Mouse (Mus musculus) MEL (cell line): ENCODE measurements around the gene Nup188. TPM values are rescaled to one million over a fixed set of nuclear protein-coding genes. Genes with fewer than 3 reads are reported as not detected.

Experiments used
- DNase-seq: peaks from one replicate; pipeline ENCODE4 v3.0.0; 2011; ENCODE audit warnings: low read depth, low spot score
- H3K27ac ChIP-seq: 2 replicates; pipeline ENCODE4 v1.5.1; 2012; ENCODE audit warnings: low read depth, mild to moderate bottlenecking, control low read depth, low read length, moderate library complexity; ENCODE audit not compliant: control insufficient read depth
- H3K27me3 ChIP-seq, 2 experiments: fragments of 150-350 bp in 1 of 2; sonication (generic) in 1 of 2; 2 replicates each; pipeline ENCODE4 v1.6.1; 2012; ENCODE audit warnings: low read length in 2 of 2, mild to moderate bottlenecking in 2 of 2, improper control_type of control experiment in 1 of 2, moderate library complexity in 1 of 2; ENCODE audit not compliant: insufficient read depth in 2 of 2, control insufficient read depth in 1 of 2
- H3K36me3 ChIP-seq, 2 experiments: 2 replicates each; pipeline ENCODE4 v1.6.1; 2012 to 2014; ENCODE audit warnings: low read length in 2 of 2, improper control_type of control experiment in 1 of 2, inconsistent platforms in 1 of 2, mild to moderate bottlenecking in 1 of 2; ENCODE audit not compliant: insufficient read depth in 2 of 2, control insufficient read depth in 1 of 2
- H3K4me1 ChIP-seq, 2 experiments: fragments of 150-350 bp in 1 of 2; sonication (generic) in 1 of 2; 2 replicates each; pipeline ENCODE4 v1.6.1; 2012; ENCODE audit warnings: low read length in 2 of 2, improper control_type of control experiment in 1 of 2, mild to moderate bottlenecking in 1 of 2; ENCODE audit not compliant: insufficient read depth in 2 of 2, control insufficient read depth in 1 of 2
- H3K4me3 ChIP-seq, 2 experiments: fragments of 150-350 bp in 1 of 2; sonication (generic) in 1 of 2; 2 replicates each; pipeline ENCODE4 v1.5.1; 2012; ENCODE audit warnings: low read depth in 2 of 2, low read length in 2 of 2, mild to moderate bottlenecking in 2 of 2, moderate library complexity in 2 of 2, control low read depth in 1 of 2, improper control_type of control experiment in 1 of 2; ENCODE audit not compliant: control insufficient read depth in 1 of 2, insufficient read depth in 1 of 2
- H3K79me2 ChIP-seq: 2 replicates; pipeline ENCODE4 v1.6.1; 2012; ENCODE audit warnings: mild to moderate bottlenecking, low read length, moderate library complexity; ENCODE audit not compliant: control insufficient read depth, poor library complexity, insufficient read depth
- H3K9ac ChIP-seq: 2 replicates; pipeline ENCODE4 v1.6.1; 2012; ENCODE audit warnings: low read depth, mild to moderate bottlenecking, control low read depth, low read length, moderate library complexity; ENCODE audit not compliant: control insufficient read depth, poor library complexity, severe bottlenecking
- H3K9me3 ChIP-seq: fragments of 150-350 bp; sonication (generic); replicated peaks from 2 replicates; pipeline ENCODE4 v1.6.1; 2012; ENCODE audit warnings: mild to moderate bottlenecking, low read length, improper control_type of control experiment, moderate library complexity; ENCODE audit not compliant: insufficient read depth
- CHD1 ChIP-seq: IDR thresholded peaks from 2 replicates; pipeline ENCODE4 v1.6.1; 2012; ENCODE audit warnings: low read depth, mild to moderate bottlenecking, inconsistent platforms, low read length, improper control_type of control experiment
- ETS1 ChIP-seq: IDR thresholded peaks from 2 replicates; pipeline ENCODE4 v1.6.1; 2012; ENCODE audit warnings: low read depth, mild to moderate bottlenecking, inconsistent platforms, low read length, improper control_type of control experiment, moderate library complexity
- JUND ChIP-seq: IDR thresholded peaks from 2 replicates; pipeline ENCODE4 v1.6.1; 2011; ENCODE audit warnings: low read depth, mild to moderate bottlenecking, improper control_type of control experiment, low read length
- KAT2A ChIP-seq: conservative IDR thresholded peaks from 2 replicates; pipeline ENCODE4 v1.6.1; 2012; ENCODE audit warnings: low read depth, low read length, improper control_type of control experiment, inconsistent platforms
- MAX ChIP-seq: IDR thresholded peaks from 2 replicates; pipeline ENCODE4 v1.6.1; 2011; ENCODE audit warnings: low read length, improper control_type of control experiment
- MAZ ChIP-seq: IDR thresholded peaks from 2 replicates; pipeline ENCODE4 v1.6.1; 2012; ENCODE audit warnings: low read depth, mild to moderate bottlenecking, inconsistent platforms, low read length, improper control_type of control experiment
- MXI1 ChIP-seq: IDR thresholded peaks from 2 replicates; pipeline ENCODE4 v1.6.1; 2011; ENCODE audit warnings: mild to moderate bottlenecking, low read depth, low read length, improper control_type of control experiment
- NELFE ChIP-seq: IDR thresholded peaks from 2 replicates; pipeline ENCODE4 v1.6.1; 2011; ENCODE audit warnings: low read depth, low read length, improper control_type of control experiment
- NRF1 ChIP-seq: IDR thresholded peaks from 2 replicates; pipeline ENCODE4 v1.6.1; 2014; ENCODE audit warnings: low read depth, mild to moderate bottlenecking, inconsistent platforms, low read length, improper control_type of control experiment, moderate library complexity; ENCODE audit not compliant: poor library complexity, insufficient read depth, severe bottlenecking
- POLR2AphosphoS2 ChIP-seq: IDR thresholded peaks from 2 replicates; pipeline ENCODE4 v1.6.1; 2011; ENCODE audit warnings: low read length, improper control_type of control experiment
- RAD21 ChIP-seq: IDR thresholded peaks from 2 replicates; pipeline ENCODE4 v1.6.1; 2011; ENCODE audit warnings: mild to moderate bottlenecking, low read depth, low read length, improper control_type of control experiment
- RCOR1 ChIP-seq: IDR thresholded peaks from 2 replicates; pipeline ENCODE4 v1.6.1; 2012; ENCODE audit warnings: low read depth, mild to moderate bottlenecking, inconsistent platforms, low read length, improper control_type of control experiment
- SMC3 ChIP-seq: IDR thresholded peaks from 2 replicates; pipeline ENCODE4 v1.6.1; 2011; ENCODE audit warnings: low read depth, low read length, improper control_type of control experiment
- TCF12 ChIP-seq: IDR thresholded peaks from 2 replicates; pipeline ENCODE4 v1.6.1; 2014; ENCODE audit warnings: low read depth, mild to moderate bottlenecking, inconsistent platforms, low read length, improper control_type of control experiment, moderate library complexity
- UBTF ChIP-seq: IDR thresholded peaks from 2 replicates; pipeline ENCODE4 v1.6.1; 2012; ENCODE audit warnings: low read depth, mild to moderate bottlenecking, inconsistent platforms, low read length, improper control_type of control experiment, moderate library complexity, borderline replicate concordance; ENCODE audit not compliant: insufficient read depth
- USF1 ChIP-seq: IDR thresholded peaks from 2 replicates; pipeline ENCODE4 v1.6.1; 2014; ENCODE audit warnings: low read depth, mild to moderate bottlenecking, inconsistent platforms, low read length, improper control_type of control experiment, moderate library complexity
- ZC3H11A ChIP-seq: IDR thresholded peaks from 2 replicates; pipeline ENCODE4 v1.6.1; 2012; ENCODE audit warnings: low read depth, mild to moderate bottlenecking, inconsistent platforms, low read length, improper control_type of control experiment
- ZKSCAN1 ChIP-seq: IDR thresholded peaks from 2 replicates; pipeline ENCODE4 v1.6.1; 2012; ENCODE audit warnings: low read depth, mild to moderate bottlenecking, inconsistent platforms, low read length, improper control_type of control experiment, moderate library complexity
- polyA plus RNA-seq, 2 experiments: library from polyadenylated mRNA; stranded (reverse) in 1 of 2; unstranded in 1 of 2; fragments of >175 nt in 1 of 2; fragments of >200 nt in 1 of 2; gene quantifications; 2 replicates each; pipeline versions ENCODE4 v1.2.1 to v1.2.4; 2012; ENCODE audit warnings: low replicate concordance in 2 of 2, low read depth in 1 of 2; ENCODE audit not compliant: insufficient read length in 2 of 2, insufficient read depth in 1 of 2, missing spikeins in 1 of 2
- total RNA-seq: library from RNA; depleted of rRNA; stranded (reverse); fragments of 300-350 nt; gene quantifications from 2 replicates; pipeline ENCODE4 v1.2.3, GENCODE M21; 2012

The Nup188 gene
- total and polyA plus RNA-seq, 3 experiments = 58.6 to 119 TPM; not detected in 1

GRCm38 (mm10) chr2:30263811-30264210 lies 22.4 kb upstream of the Nup188 start:
- no peak overlapping the region for H3K27ac ChIP-seq
- no peak overlapping the region for H3K9ac ChIP-seq
- H3K79me2 ChIP-seq = no peaks in the 10 kb centered on the region; the same call in 1 of the 2 replicates
- H3K4me1 ChIP-seq = peaks cover 19 to 25% of the 10 kb centered on the region in 2 experiments
- DNase-seq = no peak
- H3K27me3 ChIP-seq = no peaks in the 10 kb centered on the region
- peaks cover 0 to 20% of the 10 kb centered on the region in 2 experiments; a peak in 3 of 4 replicates for H3K36me3 ChIP-seq
- H3K4me3 ChIP-seq = no peak overlapping the region
- no peaks in the 10 kb centered on the region for H3K9me3 ChIP-seq
- TF ChIP-seq USF1 (no peak), RCOR1 (no peak), RAD21 (no peak), CHD1 (no peak)

DNA sequence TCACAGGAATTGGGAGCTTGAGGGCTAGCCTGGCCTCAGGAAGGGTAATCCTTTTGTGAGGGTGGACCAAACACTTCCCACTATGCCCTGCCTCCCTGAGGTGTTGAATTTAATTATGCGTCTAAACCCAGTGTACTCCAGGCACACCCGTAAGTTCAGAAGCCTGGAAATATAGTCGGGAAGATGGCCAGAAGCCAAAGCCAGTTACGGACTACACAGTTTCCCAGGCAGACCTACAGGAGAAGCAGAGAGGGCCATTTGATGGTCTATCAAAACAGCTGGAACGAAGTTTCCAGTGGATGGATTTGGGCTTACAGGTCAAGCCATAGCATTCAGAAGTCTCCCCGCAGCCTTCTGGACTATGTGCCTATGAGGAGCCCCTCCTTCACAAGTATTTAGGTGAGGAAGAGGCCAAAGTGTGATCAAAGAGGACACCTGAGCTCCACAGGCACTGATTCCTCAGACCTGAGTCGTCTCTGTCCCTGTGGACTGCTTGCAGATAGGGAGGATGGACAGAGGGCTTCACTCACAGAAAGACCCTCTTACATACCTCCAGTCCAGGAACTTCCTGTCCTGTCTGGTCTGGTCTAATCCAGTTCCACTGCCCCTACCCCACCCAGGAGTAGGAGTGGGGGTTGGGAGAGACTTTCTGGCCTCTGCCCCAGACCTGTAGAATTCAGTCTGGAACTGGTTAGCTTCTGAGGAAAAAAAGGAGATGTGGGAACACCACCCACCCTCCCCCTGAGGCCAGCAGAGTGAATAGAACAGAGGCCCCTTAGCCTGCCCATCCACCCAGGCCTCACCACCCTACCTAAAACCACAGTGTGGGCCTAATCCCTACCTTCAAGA lies 21.3 kb upstream of the Nup188 start:
- Histone ChIP-seq H3K9me3 (no peaks in the 10 kb centered on the region), H3K27ac (peak overlapping the region; percentile 93), H3K4me3 (no peak overlapping the region), H3K27me3 (no peaks in the 10 kb centered on the region), H3K4me1 (peaks cover 19 to 25% of the 10 kb centered on the region in 2 experiments), H3K79me2 (no peaks in the 10 kb centered on the region; the same call in 1 of the 2 replicates), H3K36me3 (peaks cover 0 to 20% of the 10 kb centered on the region in 2 experiments; a peak in 3 of 4 replicates), H3K9ac (peak overlapping the region; percentile 74)
- DNase-seq = no peak
- TF ChIP-seq RCOR1 (no peak), ZKSCAN1 (no peak), JUND (no peak), MAZ (no peak), TCF12 (no peak), UBTF (no peak), NRF1 (no peak), ZC3H11A (no peak), SMC3 (no peak), ETS1 (no peak), POLR2AphosphoS2 (no peak), KAT2A (no peak), MAX (no peak), NELFE (no peak), MXI1 (no peak)
